Mouse (Mus musculus): ENCODE data around the gene Rab31.

The Rab31 gene

DNA sequence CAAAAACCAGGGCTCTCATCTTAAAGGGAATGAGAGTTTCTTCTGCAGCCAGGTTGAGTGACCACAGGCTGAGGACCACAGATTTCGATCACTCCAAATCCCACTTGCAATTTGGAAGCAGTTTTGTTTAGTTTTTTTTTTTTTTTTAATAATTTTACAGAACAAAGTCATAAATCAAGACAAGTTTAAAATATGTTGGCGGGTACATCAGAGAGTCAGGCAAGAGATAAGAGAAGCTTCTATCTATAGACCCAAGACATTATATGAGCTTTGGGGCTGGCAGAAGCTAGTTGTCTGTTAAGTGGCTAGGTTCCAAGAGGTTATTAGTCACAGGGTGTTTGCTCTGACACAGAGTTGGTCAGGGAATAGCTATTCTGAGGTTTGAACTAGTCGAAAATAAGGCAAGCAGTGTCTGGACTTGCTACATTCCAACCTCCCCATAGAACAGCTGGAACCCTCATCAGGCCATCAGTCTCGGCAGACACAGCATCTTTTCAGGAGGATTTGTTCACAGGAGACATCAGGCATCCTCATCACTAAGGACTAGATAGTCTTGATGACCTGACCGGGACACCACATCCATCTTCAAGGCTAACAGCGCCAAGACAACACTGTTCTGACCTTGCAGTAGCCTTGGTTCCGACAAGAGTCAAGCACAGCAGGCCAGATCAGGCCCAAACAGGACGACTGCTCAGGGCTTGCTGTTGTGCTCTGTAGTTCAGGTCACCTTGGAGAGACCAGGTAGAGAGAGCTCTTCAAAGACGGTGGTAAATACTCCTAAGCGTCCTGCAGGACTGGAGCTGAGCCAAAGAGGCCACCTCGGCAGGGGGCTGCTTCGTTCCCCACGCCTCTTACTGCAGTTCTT lies 68.8 kb downstream of the Rab31 start:
- DNase-seq (ENCODE audit: low read depth): no peak

DNA sequence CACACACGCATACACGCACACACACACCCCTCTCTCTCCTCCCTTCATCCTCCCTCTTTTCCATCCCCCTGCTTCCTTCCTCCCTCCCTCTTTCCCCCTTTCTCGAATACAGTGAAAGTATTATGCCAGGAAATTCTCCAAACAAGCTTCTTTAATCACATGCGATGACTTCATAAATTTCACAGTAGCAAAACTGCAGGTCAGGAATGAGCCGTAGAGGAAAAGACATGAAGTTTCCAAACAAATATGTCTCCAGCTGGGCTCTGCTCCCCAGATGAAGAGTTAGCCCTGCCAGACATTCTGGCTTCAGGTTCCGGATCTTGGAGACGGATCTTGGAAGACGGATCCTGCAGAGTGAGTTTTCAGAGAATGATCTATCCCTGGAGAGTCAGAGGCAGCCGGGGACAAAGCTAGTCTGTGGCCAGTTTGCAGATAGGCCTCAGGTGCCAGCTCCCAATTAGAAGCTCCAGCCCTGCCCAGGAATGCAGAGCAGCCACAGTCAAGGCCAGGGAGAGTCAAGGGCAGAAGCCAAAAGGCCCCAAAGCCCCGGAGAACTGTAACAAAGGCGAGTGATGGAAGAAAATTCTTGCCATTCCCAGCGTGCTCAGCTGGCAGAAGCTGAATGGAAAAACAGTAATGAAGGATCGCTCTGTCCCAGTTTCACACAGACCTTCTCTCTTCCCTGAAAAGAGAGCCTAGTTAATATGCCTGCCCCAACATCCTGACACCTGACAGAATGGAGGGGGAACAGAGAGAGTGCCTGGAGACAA lies 70.6 kb downstream of the Rab31 start:
- no peak for DNase-seq (ENCODE audit: low read depth)

DNA sequence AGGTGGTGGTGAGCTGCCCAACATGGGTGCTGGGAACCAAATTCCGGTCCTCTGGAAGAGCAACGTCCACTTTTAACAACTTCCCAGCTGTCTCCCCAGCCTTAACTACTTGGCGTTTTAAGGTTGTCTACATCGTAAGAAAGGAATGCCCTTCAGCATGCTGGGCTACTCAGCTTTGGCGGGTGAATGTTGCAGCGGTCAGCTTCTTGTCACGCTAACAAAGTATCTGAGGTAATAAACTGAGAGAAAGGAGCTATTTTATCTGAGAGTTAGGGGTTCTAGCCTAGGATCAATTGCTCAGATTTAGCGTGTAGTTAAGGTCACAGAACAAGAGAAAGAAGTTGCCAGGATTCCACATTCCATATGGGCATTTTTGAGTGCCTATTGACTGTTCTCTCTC lies 71.2 kb downstream of the Rab31 start:
- no peak for DNase-seq (ENCODE audit: low read depth)

DNA sequence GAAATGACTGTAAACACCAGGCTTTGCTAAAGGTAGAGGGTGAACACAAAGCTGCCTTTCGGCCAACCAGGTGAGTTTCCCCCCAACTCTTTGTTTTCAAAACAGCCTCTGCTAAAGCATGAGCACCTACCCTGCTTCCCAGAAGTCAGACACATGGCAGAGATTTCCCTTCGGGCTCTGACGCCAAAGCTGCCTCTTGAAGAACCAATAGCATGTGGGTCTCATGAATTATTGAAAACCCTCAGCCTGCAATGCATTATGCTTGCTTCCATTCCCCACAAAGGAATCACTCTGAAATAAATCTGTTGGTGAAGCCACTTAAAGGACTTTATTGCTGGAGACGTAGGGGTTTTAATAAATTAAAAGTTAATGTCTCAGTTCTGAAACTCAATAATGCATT lies 72.5 kb downstream of the Rab31 start:
- DNase-seq (ENCODE audit: low read depth): no peak

DNA sequence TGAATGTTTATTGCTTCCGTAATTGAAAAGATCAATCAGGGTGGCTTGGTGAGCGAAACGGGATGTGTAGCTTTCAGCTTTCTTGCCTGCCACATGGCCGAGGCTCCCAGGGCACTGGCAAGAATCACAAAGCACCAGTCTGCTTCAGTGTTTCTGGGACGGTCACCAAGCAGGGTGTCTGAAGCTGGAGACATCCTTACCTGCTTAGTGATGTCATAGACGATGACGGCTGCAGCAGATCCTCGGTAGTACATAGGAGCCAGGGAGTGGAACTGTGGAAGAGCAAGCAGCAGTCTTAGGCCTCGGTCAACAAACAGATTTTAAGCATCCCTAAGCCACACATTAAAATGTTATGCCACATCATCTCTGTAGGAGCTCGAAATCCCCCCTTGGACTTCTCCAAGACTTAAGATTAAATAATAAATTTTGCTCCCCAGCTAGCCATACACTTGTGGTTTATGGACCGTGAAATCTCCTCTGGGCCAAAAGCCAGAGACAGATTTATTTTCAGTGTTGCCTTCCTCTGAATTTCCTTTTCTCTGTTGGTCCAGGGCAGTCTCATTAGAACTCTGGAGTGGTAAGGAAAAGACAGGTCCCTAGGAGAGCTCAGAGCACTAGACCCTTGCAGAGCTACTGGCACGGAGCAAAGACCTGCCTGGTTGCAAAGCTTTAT lies 74.6 kb downstream of the Rab31 start:
- DNase-seq (ENCODE audit: low read depth): no peak

DNA sequence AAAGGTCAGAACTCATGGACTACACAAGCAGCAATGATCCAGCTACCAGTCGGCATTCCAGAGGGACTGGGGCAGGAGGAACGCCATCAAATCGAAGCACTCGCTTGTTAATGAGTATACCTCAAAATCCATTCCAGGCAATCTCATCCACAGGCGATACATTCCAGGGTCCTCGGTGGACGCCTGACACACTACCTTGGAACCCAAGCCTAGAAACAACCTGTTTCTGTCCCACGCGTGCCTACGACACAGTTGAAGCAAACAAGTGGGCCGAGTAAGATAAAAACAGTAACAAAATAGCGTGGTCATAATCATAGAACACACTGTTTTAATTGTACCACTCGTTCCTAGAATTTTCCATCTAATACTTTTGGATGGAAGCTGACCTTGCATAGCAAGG lies 75.6 kb downstream of the Rab31 start:
- DNase-seq (ENCODE audit: low read depth): no peak

DNA sequence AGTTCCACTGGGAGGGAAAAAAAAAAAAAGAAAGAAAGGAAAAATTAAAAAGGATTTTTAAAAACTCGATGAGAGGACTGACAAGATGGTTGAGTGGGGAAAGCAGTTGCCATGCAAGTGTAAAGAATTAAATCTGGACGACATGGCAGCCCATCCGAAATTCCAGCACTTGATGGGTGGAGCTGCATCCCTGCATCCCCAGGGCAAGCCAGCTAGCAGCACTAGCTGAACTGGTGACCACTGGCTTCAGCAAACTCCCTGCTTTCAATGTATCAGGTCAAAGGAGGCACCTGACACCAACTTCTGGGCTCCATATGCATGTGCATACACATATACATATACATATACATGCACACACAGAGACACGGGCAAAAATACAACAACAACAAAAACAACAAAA lies 80.3 kb downstream of the Rab31 start:
- DNase-seq (ENCODE audit: low read depth): no peak

DNA sequence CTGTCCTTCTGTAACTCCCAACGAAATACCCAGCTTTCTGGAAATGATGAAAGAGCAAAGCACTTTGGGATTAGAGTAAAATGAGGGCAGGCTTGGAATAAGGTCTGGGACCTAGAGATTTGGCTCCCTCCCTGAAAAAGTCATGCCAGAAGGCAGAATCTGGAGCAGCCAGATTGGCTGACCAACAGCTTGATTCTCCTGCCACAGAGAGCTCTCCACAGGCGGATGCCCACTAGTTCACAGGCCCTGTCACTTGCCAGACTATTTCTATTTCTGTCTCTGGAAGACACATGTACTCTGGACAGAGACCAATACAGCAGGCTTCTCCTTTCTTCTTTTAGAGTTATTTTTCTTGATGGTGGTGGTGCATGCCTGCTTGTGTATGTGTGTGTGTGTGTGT lies 88.8 kb downstream of the Rab31 start:
- DNase-seq (ENCODE audit: low read depth): no peak

DNA sequence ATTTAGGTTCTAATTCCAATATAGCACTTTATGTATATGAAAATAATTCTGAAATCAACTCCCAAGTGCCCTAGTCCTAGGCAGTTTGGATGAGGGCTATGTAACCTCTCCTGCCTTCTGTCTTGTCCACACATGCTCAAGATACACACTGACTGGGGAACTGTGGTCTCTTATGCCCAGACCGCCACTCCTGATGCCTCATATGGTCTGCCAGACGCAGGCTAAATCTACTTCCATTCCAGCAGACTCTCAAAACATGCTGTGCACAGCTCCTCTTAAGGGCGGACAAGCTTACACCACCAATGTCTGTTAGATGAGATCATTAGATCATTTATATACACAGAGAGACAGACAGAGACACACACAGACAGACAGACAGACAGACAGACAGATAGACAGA lies 89.2 kb downstream of the Rab31 start:
- DNase-seq (ENCODE audit: low read depth): no peak

DNA sequence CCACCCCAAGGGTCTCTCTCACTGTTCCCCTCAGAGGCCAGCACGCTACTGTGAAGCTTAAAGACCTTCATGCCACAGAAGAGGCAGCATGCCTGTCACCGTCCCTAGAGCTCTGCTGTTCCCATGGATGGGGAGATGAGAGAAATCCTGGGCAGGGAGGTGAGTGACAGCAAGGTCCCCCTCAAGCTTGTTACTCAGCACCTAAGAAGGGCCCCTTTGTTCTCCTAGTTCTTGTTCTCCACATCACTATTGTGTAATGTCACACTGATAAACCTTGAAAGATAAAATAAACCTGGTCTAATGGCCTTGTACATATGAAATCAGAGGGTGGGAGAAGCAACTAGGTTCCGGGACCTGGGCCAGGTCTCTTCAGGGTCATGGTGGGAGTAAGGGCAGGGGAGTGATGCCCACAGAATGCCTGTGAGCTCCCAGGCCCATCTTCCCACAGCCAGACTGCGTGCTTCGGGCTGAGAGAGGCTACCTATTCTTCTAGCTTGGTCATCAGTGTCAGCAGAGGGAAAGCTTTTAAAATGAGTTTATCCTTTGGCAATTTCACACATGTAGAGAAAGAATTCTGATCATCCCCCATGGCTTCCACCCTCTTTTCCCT lies 90.4 kb downstream of the Rab31 start:
- DNase-seq (ENCODE audit: low read depth): no peak

DNA sequence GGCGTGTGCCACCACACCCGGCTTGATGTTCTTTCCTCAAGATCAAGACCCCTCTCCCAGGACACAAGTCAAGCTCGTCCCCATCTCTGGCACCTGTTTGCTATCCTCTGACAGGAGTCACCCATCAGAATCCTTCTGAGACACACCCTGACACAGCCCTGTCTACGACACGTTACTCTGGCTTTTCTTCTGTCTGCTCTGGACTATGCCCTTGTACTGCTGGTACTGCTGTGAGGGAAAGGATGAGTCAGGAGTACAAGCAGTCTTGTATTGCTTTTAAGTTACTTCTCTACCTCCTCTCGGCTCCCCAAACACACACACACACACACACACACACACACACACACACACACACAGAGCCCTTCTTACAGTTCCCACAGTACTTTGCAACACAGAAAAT lies 91.0 kb downstream of the Rab31 start:
- DNase-seq (ENCODE audit: low read depth): no peak

DNA sequence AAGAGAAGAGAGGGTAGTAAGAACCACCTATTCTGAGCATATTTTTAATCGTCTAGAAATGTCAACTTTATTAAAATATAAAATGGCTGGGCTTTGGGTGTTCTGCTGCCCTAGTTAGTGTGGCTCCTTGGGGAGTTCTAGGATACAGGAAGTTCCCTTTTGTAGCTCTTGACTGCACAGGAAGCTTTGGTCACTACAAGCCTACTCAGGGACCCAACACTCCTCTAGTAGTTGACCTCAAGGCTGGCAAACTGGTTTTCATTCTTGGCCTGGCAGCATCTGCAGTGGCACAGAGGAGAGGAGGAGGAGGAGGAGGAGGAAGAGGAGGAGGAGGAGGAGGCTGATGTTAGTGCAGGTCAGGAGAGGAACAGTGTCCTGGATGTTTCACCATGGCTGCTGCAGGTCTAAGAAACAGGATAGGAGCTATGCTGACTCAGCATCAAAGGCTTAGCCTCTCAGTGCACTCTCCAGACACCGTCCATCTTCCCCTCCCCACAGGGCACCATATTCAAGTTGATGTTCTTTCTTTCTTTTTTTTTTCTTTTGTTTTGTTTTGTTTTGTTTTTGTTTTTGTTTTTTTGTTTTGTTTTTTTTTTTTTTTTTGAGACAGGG lies 91.6 kb downstream of the Rab31 start:
- DNase-seq (ENCODE audit: low read depth): no peak

DNA sequence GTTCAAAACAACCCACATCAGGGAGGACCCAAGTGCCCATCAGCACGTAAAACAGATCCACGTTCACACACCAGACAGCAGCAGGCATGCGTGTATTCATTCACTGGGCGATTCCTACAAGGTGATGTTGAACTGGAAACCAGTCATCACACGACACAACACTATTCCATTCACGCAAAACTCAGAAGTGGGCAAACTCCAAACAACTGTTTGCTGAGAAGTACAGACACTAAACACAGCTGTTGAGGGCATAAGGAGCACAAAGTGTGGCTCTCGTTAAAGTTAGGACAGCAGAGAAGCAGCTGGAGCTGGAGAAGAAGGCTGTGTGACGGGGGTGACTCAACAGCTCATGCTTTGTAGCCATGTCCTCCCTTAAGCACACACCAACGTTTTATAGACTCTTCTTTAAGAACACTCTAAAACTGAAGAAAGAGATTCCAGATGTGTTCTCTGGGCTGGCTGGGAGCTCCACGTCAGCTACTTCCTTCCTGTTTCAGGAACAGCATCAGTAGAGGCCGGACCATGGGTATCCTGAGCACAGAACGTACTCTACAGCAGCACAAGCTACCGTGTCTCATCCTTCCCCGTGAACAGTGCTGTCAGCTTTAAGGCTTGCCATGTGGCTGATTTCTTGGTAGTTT lies 92.6 kb downstream of the Rab31 start:
- DNase-seq (ENCODE audit: low read depth): no peak

DNA sequence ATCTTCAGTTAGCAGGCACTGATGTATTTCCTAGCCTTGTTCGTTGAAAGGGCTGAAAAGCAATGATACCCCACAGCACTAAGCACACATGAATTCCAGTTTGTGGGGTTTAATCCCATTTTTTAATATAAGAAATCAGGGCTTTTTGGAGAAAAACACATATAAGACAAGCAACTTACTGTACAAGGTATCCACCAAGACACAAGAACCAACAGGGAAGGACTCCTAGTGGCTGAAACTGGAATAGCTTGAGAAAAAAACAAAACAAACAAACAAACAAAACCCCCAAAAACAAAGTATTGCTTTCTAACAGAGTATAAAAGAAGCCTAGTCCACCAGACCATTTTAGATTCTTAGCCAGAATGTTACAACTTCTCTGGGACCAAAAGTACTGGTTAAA lies 94.8 kb downstream of the Rab31 start:
- DNase-seq (ENCODE audit: low read depth): no peak

DNA sequence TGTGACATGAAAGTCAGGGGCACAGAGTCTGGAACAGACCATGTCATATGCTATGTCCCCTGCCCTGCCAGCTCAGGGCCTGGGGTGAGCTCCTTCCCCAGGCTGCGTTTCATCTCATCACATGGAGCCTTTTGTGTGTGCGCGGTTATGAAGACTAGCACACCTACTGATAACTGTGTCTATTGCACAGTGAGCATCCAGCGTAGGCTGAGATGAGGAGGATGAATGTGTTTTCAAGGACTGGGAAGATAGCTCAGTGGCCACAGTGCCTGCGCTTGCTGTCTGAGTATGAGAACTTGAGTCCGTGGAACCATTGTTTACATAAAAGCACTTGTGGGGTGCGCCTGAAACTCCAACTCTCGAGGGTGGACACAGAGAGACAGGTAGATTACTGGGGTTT lies 96.0 kb downstream of the Rab31 start:
- no peak for DNase-seq (ENCODE audit: low read depth)

DNA sequence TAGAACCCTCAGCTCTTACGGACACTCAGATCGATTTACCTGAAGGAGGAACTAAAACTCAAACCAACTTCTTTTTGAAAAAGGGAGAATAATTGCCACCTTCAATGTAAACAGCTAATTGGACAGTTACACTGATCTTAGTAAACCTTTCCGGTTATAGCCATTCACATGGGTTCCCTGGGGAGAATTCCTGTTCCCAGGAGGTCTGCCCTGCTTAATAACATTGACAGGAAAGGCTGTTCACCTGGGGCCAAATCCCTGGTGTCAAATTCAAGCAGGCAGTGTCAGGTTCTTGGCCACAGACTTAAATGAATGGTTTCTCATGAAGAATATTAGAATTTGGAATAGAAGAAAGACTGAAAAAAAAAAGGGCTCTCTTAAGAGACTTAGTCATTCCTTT lies 96.6 kb downstream of the Rab31 start:
- DNase-seq (ENCODE audit: low read depth): no peak

DNA sequence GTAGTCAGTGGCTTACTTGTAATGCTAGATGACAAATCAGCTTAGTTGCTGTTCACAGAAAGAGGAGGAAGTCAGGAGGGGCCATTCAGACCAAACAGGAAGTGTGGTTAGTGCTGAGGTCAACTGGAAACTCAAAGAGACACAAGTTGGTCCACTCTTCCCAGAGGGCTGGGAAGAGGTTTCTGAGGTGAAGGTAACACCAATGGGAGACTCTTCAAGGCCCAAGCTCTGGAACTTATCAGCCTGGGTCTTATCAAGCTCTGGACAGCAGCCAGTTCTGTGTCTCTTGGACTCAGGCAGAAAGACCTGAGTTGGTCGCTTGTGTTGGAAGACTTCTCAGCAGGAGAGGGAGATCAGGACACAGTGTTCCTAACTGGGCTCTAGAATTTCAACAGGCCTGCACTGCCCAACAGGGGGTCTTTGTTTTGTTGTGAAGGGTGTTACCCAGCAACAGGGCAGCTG lies 97.8 kb downstream of the Rab31 start:
- DNase-seq (ENCODE audit: low read depth): no peak

DNA sequence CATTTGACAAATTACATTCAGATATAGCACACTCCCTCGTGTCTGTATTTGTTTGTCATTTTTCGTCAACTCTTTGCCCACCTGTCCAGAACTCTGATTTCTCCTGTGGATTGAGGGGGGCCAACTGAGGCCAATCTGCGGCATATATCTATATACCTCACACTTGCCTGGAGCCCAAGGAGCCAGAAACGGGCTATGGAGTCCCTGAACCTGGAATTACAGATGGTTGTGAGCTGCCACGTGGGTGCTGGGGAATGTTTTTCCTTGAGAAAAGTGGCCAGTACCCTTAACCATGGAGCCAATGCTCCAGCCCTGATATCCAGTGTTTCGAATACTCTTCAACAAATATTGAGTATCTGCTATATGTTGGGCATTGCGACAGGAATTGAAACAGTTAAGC lies 99.6 kb downstream of the Rab31 start:
- no peak for DNase-seq (ENCODE audit: low read depth)

DNA sequence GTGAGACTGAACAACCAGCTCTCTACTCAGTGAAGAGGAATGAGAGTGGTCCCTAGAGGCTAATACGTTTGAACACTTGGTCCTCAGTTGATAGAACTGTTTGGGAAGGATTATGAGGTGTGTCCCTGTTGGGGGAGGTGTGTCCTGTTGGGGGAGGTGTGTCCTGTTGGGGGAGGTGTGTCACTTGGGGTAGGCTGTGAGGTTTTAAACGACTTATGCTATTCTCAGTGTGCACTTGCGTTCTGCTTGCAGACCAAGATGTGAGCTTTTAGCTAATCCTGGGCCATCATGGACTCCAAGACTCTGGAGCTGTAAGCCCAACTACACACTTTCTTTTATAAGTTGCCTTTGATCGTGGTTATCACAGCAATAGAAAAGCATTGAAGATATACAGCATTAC lies 103.5 kb downstream of the Rab31 start:
- no peak for DNase-seq (ENCODE audit: low read depth)

DNA sequence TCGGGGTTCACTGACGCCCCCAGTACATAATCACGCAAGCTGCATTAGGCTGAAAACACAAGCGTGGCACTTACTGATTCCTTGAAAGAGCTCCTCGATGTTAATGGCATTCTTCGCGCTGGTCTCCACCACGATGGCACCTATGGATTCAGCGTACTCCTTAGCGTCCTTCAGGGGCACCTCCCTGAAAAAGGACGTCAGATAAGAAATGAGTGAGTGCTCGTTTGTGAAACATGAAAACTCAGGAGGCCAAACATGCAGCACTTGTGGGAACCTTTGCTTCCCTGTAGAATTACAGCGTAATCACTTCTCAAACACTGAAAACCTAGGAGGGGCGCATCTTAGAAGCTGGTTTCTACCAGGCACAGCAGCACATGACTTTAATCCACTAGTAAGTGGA lies 104.8 kb downstream of the Rab31 start:
- no peak for DNase-seq (ENCODE audit: low read depth)

DNA sequence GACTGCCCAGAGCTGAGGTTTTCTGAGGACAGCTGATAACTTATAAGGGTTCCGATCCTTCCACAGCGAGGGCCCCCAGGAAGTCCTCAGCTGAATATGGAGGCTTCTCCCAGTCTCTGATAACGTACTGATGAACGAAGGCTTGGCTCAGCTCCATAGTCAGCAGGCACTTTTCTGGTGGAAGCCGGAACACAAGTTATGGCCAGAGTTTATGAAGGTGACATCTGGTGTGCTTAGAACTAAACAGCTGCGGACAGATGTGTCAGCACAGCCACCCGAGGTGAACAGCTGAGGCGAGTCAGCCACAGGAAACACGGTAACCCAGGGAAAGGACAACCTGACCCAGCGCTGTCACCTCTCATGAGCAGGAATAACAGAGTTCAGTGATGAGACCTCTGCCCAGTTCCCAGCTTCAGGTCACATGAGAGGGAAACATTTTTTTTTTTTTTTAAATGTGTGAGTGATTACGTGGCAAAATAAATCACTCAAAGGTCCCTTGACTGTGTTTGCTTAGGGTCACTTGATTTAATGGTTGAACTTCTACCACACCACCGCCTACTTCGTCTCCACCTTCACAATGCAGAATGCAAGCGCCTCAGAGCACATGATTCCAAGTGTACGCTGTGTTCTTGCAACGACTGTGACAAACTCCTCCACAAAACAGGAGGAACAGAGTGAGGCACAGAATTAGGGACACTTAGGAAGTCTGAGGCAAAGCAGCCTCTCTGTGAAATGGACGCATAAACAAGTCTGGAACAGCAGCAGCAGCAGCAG lies 106.0 kb downstream of the Rab31 start:
- no peak for DNase-seq (ENCODE audit: low read depth)

All from c-Kit-positive CD71-negative TER-119-negative erythroid progenitor cells, embryonic 14.5 days (primary cell).